Mouse (Mus musculus) left cerebral cortex, adult 18-20 months (tissue): Measurements from ENCODE around the gene Siva1. TPM values are rescaled to one million over a fixed set of nuclear protein-coding genes. Genes with fewer than 3 reads are reported as not detected.

Experiments used
- DNase-seq, 2 experiments: peaks; one replicate each; pipeline ENCODE4 v3.0.0; 2021 to 2022; ENCODE audit warnings: low spot score in 2 of 2, mixed read lengths in 1 of 2
- long read RNA-seq, 2 experiments: library from polyadenylated mRNA; stranded (forward); transcript quantifications; one replicate each; pipeline ENCODE4 v2.0.0; 2021
- total RNA-seq, 2 experiments: library from RNA; stranded (reverse); gene quantifications; 2 replicates each; pipeline ENCODE4 v1.2.3; 2021

Siva1 gene
- 10 to 100 TPM; 21.6 to 22.0 TPM for total RNA-seq
- long read RNA-seq, experiment 1, transcript Siva1-201 (4 exons, 924 nt), result major isoform, 17 of 26 reads
- long read RNA-seq, experiment 1, partial matches to known transcripts, result 5 of 26 reads
- long read RNA-seq, experiment 1, other reads (novel, unspliced or antisense), result 0 of 26 reads
- long read RNA-seq, experiment 2, transcript Siva1-201 (4 exons, 924 nt), result major isoform, 19 of 29 reads
- long read RNA-seq, experiment 2, partial matches to known transcripts, result 4 of 29 reads
- long read RNA-seq, experiment 2, other reads (novel, unspliced or antisense), result 1 of 29 reads

DNA sequence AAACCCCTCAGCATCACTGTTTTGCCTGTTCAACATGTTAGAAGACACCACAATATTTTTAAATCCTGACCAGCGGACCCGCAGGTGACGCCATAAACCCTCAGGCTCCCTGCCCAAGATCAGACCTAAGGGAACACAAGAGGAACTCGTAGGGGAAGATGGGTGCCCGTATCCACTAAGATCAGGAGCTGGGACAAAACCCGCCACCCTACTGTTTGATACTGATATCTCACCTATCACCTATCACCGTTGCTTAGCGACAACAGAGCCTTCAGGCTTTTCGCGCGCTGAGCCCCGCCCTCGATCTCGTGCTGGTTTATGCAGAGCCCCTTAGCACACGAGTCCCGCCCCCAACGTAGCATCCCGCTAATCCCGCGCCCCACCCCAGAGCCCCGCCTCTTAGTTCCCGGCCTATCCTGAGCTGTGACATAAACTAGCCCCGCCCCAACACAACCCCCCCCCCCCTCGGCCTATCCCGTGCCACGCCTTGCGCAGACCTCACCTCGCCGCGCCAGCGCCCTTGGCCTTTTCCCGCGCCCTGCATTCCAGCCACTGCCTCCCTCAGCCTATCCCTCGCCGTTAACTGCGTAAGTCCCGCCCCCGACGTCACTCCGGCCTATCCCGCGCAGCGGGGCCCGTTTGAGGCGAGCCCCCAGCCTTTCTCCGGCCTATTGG is at the start of gene Siva1:
Gene Siva1 (plus strand): TSS at position 500 of the 675 bp plus-strand sequence.
- peak; percentile 98 to 99 for DNase-seq

- peak; percentile 73 to 84 for DNase-seq
Observed at GRCm38 (mm10) chr12:112594989-112595388, 49.5 kb upstream of the Siva1 start.

DNA sequence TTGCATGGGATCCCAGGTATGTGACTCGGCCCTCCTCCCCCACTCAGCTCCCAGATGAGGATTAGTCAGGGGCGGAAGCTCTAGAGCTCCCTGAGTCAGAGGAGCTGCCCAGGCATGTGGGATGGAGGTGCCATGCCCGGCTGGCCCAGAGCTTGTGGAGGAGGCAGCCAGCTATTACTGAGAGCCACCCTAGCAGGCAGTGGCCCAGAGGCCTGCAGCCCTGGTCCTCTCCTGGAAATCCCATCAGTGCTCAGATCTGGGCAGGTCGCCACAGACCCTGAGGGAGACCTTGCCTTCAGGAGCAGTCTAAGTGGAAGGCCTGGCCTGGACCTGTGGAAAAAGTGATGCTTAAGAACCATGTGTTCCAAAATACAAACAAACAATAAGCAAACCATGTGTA is 48.9 kb upstream of the Siva1 start:
- peak; percentile 44 to 56 for DNase-seq

DNA sequence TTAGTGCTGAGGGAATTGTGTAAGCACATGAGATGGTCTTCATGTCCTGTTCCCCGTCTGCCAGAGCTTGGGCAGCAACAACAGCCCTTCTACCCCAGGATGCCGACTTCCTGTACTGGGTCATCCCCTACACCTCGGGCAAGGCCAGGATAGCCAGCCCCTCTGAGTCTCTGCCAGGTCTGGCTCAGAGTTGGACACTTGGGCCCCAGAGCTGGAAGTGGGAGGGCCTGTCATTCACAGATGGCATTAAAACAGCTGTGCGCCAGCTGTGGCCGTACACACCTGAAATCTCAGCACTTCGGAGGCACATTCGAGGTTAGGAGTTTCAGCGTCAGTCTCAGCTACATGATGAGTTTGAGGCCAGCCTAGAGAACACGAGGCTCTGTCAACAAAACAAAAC is 48.0 kb upstream of the Siva1 start:
- no peak for DNase-seq

DNA sequence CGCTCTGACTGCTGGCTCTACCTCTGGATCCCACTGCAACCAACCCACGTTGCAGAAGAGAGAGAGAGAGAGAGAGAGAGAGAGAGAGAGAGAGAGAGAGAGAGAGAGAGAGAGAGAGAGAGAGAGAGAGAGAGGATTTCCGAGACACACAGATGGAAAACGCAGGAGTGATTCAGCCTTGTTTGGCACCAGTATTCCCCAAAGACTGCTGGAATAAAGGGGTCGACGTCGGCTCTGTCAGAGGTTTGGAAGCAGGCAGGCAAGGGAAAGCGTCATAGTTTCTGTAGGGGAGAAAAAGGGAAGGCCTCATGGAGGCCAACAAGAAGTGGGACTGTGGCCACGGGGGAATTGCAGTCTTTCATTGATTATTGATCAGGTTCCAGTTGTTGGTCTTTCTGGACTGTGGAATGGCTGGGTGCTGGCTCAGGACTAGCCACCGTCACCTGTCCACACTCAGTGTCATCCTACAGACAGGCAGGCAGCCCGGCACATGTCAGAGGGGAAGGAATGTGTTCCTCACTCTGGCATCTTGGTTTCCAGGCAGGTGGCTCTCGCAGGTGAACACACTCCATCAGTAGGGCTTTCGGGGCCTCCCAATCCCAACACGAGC is 47.5 kb upstream of the Siva1 start:
- no peak for DNase-seq

- peak; percentile 52 to 56 for DNase-seq
Observed at GRCm38 (mm10) chr12:112597618-112598017, 46.9 kb upstream of the Siva1 start.

DNA sequence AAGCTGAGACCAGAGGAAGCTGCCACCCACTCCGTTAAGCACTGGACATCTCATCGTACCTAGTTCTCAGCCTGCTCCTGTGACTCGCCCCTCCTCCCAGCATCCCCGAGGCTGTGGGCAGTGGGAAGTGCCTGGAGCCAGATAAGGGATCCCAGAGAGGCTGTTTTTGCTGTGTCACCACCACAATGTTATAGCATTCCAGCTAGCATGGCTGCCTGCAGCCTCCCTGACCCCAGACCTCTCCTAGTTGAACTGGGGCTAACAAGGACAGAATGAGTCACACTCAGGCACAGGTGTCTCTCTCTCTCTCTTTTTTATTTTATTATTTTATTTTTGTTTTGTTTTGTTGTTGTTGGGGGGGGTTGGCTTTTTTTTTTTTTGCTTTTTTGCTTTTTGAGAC is 45.3 kb upstream of the Siva1 start:
- DNase-seq, result no peak

- DNase-seq, result no peak
Observed at GRCm38 (mm10) chr12:112599942-112600611, 44.4 kb upstream of the Siva1 start.

- DNase-seq, result no peak
Observed at GRCm38 (mm10) chr12:112604022-112604421, 40.5 kb upstream of the Siva1 start.

GRCm38 (mm10) chr12:112604709-112605649 is 39.5 kb upstream of the Siva1 start:
- peak in 1 of 2 experiments; percentile 49 for DNase-seq

GRCm38 (mm10) chr12:112605766-112606165 is 38.7 kb upstream of the Siva1 start:
- DNase-seq, result peak; percentile 84 to 86

DNA sequence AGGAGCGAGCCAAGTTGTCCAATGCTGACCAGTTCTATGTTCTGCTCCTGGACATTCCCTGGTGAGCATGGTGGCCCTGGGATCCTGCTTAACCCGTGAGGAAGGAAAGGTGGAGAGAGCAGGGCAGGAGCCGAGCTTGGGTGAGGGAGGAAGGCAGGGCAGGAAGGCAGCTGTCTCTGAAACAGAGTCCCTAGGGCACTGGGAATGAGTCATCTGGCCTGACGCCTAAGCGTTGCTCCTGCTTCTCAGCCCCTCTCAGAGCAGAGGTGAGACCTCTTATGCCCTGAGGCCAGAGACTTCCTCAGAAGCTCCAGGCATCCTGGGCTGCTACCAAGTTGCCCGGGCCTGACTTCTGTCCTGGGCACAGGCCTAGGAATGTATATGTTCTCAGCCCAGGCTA is 37.5 kb upstream of the Siva1 start:
- DNase-seq, result no peak

DNA sequence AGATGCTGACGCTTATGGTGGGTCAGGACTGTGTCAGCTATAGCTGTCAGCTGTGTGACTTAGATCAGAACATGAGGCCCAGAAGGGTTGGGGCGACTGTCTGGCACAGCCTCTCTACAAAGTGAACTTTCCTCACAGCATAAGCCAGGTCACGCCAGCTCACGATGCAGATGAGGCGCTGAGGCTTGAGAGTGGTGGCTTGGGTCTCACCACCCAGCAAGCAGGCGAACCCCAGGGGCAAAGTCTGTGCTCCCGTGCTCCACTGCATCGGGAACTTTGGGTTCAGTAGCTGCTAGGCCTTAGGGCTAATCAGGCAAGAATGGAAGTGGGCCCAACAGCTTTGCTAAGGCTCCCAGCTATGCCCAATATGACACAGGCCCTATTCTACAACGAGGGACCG is 35.4 kb upstream of the Siva1 start:
- no peak for DNase-seq

DNA sequence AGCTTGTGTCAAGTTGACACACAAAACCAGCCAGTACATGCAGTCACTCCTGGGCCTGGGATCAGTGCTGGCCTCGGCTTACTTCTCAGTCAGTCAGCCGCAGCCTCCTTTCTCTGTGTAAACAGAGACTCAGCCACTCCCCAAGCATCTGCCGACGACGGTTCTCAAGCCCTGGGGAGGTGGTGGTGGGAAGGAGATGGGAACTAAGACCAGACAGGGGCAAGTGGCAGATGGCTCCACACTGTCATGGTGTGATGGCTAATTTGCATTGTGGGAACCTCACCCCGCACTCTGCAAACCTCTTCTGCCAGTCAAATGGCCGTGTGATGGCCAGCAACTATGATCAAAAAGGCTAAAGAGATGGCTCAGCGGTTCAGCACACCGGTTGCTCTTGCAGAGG is 27.8 kb upstream of the Siva1 start:
- no peak for DNase-seq

DNA sequence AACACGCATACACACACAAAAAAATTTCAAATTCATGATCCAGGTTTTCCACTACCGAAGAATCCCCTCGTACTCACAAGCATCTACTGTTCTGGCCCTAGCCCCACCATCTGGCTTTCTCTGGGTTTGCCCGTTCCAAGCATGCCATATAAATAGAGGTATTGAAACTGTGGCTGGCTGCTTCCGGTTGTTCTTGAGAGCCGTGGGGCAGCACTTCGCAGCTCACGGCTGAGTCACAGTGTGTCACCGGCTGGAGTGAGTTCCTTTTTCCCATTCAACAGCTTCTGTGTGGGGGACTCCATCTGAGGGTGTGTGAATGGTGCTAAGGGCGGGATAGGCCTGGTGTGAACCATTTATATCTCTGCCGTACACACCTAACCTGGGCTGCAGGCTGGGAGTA is 27.3 kb upstream of the Siva1 start:
- peak; percentile 74 to 84 for DNase-seq

GRCm38 (mm10) chr12:112617898-112618380 is 26.5 kb upstream of the Siva1 start:
- peak; percentile 53 to 61 for DNase-seq

GRCm38 (mm10) chr12:112618981-112619685 is 25.3 kb upstream of the Siva1 start:
- no peak for DNase-seq

DNA sequence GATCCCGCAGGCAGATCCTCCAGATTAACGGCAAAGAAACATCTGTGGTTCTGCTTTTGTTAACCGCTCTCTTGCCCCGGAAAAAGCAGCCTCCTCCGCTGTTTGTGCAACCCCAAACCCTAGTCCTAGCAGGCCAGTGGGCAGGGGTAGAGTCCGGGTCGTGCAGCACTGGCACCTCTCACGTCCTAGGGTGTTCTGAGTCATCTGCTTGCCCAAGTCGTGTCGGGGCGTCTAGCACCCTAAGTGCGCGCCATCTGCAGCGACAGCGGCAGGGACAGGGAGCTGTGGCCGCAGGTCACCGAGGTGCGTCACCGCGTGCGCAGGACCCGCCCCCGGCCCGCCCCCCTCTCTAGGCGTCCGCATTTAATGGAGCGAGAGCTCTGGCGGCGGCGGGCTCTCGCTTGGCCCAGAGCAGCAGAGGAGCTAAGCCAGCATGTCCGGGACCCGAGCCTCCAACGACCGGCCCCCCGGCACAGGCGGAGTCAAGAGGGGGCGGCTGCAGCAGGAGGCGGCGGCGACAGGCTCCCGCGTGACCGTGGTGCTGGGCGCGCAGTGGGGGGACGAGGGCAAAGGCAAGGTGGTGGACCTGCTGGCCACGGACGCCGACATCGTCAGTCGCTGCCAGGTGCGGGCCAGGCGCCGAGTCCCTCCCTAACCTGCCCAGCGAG is 24.7 kb upstream of the Siva1 start, which contains the start of gene Adssl1:
Gene Adssl1 (plus strand): TSS at position 360 of the 668 bp plus-strand sequence.
- peak; percentile 31 to 42 for DNase-seq
